In the genomic region with DNA sequence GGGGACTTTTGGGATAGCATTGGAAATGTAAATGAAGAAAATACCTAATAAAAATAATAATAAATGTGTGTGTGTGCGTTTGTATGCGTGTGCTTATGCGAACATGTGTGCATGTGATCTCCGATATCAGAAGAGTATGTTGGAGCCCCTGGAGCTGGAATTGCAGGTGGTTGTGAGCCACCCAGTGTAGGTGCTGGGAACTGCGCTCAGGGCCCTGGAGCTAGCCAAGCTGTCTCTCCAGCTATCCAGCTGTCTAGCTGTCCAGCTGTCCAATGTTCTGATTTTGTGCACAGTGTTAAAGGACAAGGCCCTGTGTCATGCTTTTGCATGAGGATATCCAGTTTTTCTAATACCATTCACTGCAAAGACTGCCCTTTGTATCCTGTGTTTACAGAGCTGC, we compare ENCODE assay signal across 10 mouse cellular contexts. TPM values are rescaled to one million over a fixed set of nuclear protein-coding genes. Genes with fewer than 3 reads are reported as not detected.
DNase-seq lines count a peak whose midpoint lies in the region; ATAC-seq and TF ChIP-seq lines count a peak whose summit lies in the region.
"Had no signal": no experiment of that assay in that cellular context is flagged by ENCODE, and none has a peak within 500 bp of the region (broad histone marks: within the 10 kb centered on the region; RNA-seq: fewer than 3 reads in every experiment).

No protein-coding gene starts in this region.

- peak; percentile 43 for TF ChIP-seq CTCF in midbrain, postnatal 0 days (IDR thresholded peaks at IDR 0.05)
- peak; percentile 64 for TF ChIP-seq CTCF in stomach, postnatal 0 days (IDR thresholded peaks at IDR 0.05; ENCODE audit: low read depth)

- DNase-seq in hindbrain, embryonic 10.5 days (ENCODE audit: low spot score), result peak; percentile 20
- DNase-seq in hindbrain, embryonic 14.5 days (ENCODE audit: low spot score), result no peak
- DNase-seq in midbrain, postnatal 0 days (ENCODE audit: low spot score), result no peak
- peak; percentile 13 for DNase-seq in embryonic facial prominence, embryonic 11.5 days (ENCODE audit: low spot score)
- DNase-seq in stomach, postnatal 0 days (ENCODE audit: low spot score), result peak; percentile 50
- DNase-seq in layer of hippocampus, postnatal 36 days, result no peak

- TF ChIP-seq EP300 in stomach, postnatal 0 days (optimal IDR thresholded peaks at IDR 0.05), result no peak

- H3K9ac ChIP-seq in hindbrain, embryonic 14.5 days, result no peak overlapping the region
- no peak overlapping the region for H3K9ac ChIP-seq in midbrain, postnatal 0 days (replicated peaks; ENCODE audit: low read length, poor library complexity, severe bottlenecking)
- H3K9ac ChIP-seq in midbrain, embryonic 16.5 days (ENCODE audit: low read depth, low read length), result no peak overlapping the region
- no peak overlapping the region for H3K9ac ChIP-seq in embryonic facial prominence, embryonic 11.5 days (replicated peaks; ENCODE audit: low read length)
- no peak overlapping the region for H3K9ac ChIP-seq in stomach, postnatal 0 days (ENCODE audit: low read length)
- H3K9ac ChIP-seq: hindbrain, embryonic 15.5 days had no signal

- no peak overlapping the region for H3K4me2 ChIP-seq in hindbrain, embryonic 14.5 days (replicated peaks)
- H3K4me2 ChIP-seq in midbrain, postnatal 0 days (ENCODE audit: low read depth, low read length, poor library complexity, severe bottlenecking), result no peak overlapping the region
- no peak overlapping the region for H3K4me2 ChIP-seq in midbrain, embryonic 16.5 days (ENCODE audit: low read length)
- H3K4me2 ChIP-seq in embryonic facial prominence, embryonic 11.5 days (ENCODE audit: low read depth, low read length), result no peak overlapping the region
- H3K4me2 ChIP-seq in stomach, postnatal 0 days (replicated peaks; ENCODE audit: low read depth), result no peak overlapping the region
- H3K4me2 ChIP-seq: hindbrain, embryonic 15.5 days had no signal

- no peak for ATAC-seq in hindbrain, embryonic 14.5 days (ENCODE audit: low FRiP score)
- ATAC-seq in midbrain, postnatal 0 days (ENCODE audit: low FRiP score), result no peak
- no peak for ATAC-seq in midbrain, embryonic 16.5 days
- ATAC-seq in embryonic facial prominence, embryonic 11.5 days (replicated peaks; ENCODE audit: insufficient number of reproducible peaks, low FRiP score, low TSS enrichment, low read depth), result no peak
- 0 out of 2 replicates have a peak, but pooled peaks have one; percentile 54 for ATAC-seq in stomach, postnatal 0 days (ENCODE audit: low FRiP score, low TSS enrichment)
- no peak for ATAC-seq in megakaryocyte, adult 5-6 weeks (ENCODE audit: poor library complexity, severe bottlenecking)

- no peaks in the 10 kb centered on the region for H3K36me3 ChIP-seq in hindbrain, embryonic 10.5 days
- H3K36me3 ChIP-seq in hindbrain, embryonic 14.5 days (replicated peaks; ENCODE audit: control insufficient read depth, insufficient read depth), result no peaks in the 10 kb centered on the region
- no peaks in the 10 kb centered on the region for H3K36me3 ChIP-seq in midbrain, postnatal 0 days (ENCODE audit: insufficient read depth, low read length)
- no peaks in the 10 kb centered on the region for H3K36me3 ChIP-seq in midbrain, embryonic 16.5 days (ENCODE audit: control insufficient read depth, insufficient read depth, low read length)
- H3K36me3 ChIP-seq in embryonic facial prominence, embryonic 11.5 days (replicated peaks; ENCODE audit: control insufficient read depth, insufficient read depth, low read depth, low read length), result no peaks in the 10 kb centered on the region
- no peaks in the 10 kb centered on the region for H3K36me3 ChIP-seq in stomach, postnatal 0 days (ENCODE audit: control insufficient read depth, insufficient read depth, low read length)
- H3K36me3 ChIP-seq: hindbrain, embryonic 15.5 days had no signal

- no peaks in the 10 kb centered on the region for H3K27me3 ChIP-seq in hindbrain, embryonic 10.5 days (ENCODE audit: insufficient read depth, poor library complexity, severe bottlenecking)
- H3K27me3 ChIP-seq in hindbrain, embryonic 14.5 days (ENCODE audit: control insufficient read depth, insufficient read depth, low read length), result no peaks in the 10 kb centered on the region
- no peaks in the 10 kb centered on the region for H3K27me3 ChIP-seq in midbrain, postnatal 0 days (ENCODE audit: insufficient read depth, low read length)
- H3K27me3 ChIP-seq in midbrain, embryonic 16.5 days (ENCODE audit: control insufficient read depth, insufficient read depth, low read depth, low read length), result no peaks in the 10 kb centered on the region
- H3K27me3 ChIP-seq in embryonic facial prominence, embryonic 11.5 days (ENCODE audit: control insufficient read depth, insufficient read depth, low read length), result no peaks in the 10 kb centered on the region
- no peaks in the 10 kb centered on the region for H3K27me3 ChIP-seq in stomach, postnatal 0 days (ENCODE audit: control insufficient read depth, insufficient read depth, low read length)
- H3K27me3 ChIP-seq: hindbrain, embryonic 15.5 days had no signal

- H3K4me3 ChIP-seq in hindbrain, embryonic 10.5 days, result no peak overlapping the region
- no peak overlapping the region for H3K4me3 ChIP-seq in hindbrain, embryonic 14.5 days (replicated peaks; ENCODE audit: low read length)
- no peak overlapping the region for H3K4me3 ChIP-seq in midbrain, postnatal 0 days (ENCODE audit: low read depth, low read length)
- no peak overlapping the region for H3K4me3 ChIP-seq in midbrain, embryonic 16.5 days (ENCODE audit: low read depth, low read length)
- no peak overlapping the region for H3K4me3 ChIP-seq in embryonic facial prominence, embryonic 11.5 days (ENCODE audit: low read depth, low read length)
- no peak overlapping the region for H3K4me3 ChIP-seq in stomach, postnatal 0 days (ENCODE audit: low read depth, low read length)
- H3K4me3 ChIP-seq: hindbrain, embryonic 15.5 days had no signal

- no peaks in the 10 kb centered on the region for H3K4me1 ChIP-seq in hindbrain, embryonic 10.5 days (replicated peaks)
- no peaks in the 10 kb centered on the region for H3K4me1 ChIP-seq in hindbrain, embryonic 14.5 days (replicated peaks; ENCODE audit: control insufficient read depth, insufficient read depth, low read length)
- H3K4me1 ChIP-seq in midbrain, postnatal 0 days (ENCODE audit: insufficient read depth, low read length), result no peaks in the 10 kb centered on the region
- no peaks in the 10 kb centered on the region for H3K4me1 ChIP-seq in midbrain, embryonic 16.5 days (ENCODE audit: control insufficient read depth, insufficient read depth, low read length)
- H3K4me1 ChIP-seq in embryonic facial prominence, embryonic 11.5 days (ENCODE audit: control insufficient read depth, insufficient read depth, low read length), result no peaks in the 10 kb centered on the region
- H3K4me1 ChIP-seq in stomach, postnatal 0 days (replicated peaks; ENCODE audit: control insufficient read depth, insufficient read depth), result no peaks in the 10 kb centered on the region
- H3K4me1 ChIP-seq: hindbrain, embryonic 15.5 days had no signal

- 88% methylated on average over 5 of the region's 5 CpGs for WGBS in hindbrain, embryonic 10.5 days
- 88% methylated on average over 5 of the region's 5 CpGs for WGBS in hindbrain, embryonic 14.5 days
- WGBS in midbrain, postnatal 0 days, result 81% methylated on average over 5 of the region's 5 CpGs
- 86% methylated on average over 5 of the region's 5 CpGs for WGBS in midbrain, embryonic 16.5 days
- 78% methylated on average over 5 of the region's 5 CpGs for WGBS in embryonic facial prominence, embryonic 11.5 days
- 71% methylated on average over 5 of the region's 5 CpGs for WGBS in stomach, postnatal 0 days

- no peaks in the 10 kb centered on the region for H3K9me3 ChIP-seq in hindbrain, embryonic 10.5 days
- no peaks in the 10 kb centered on the region for H3K9me3 ChIP-seq in hindbrain, embryonic 14.5 days (ENCODE audit: control insufficient read depth, low read length)
- H3K9me3 ChIP-seq in midbrain, postnatal 0 days (ENCODE audit: low read length), result no peaks in the 10 kb centered on the region
- no peaks in the 10 kb centered on the region for H3K9me3 ChIP-seq in midbrain, embryonic 16.5 days (replicated peaks; ENCODE audit: control insufficient read depth, low read length, poor library complexity, severe bottlenecking)
- no peaks in the 10 kb centered on the region for H3K9me3 ChIP-seq in embryonic facial prominence, embryonic 11.5 days (replicated peaks; ENCODE audit: control insufficient read depth, low read length)
- no peaks in the 10 kb centered on the region for H3K9me3 ChIP-seq in stomach, postnatal 0 days (ENCODE audit: control insufficient read depth, low read length)
- H3K9me3 ChIP-seq: hindbrain, embryonic 15.5 days had no signal

- no peak overlapping the region for H3K27ac ChIP-seq in hindbrain, embryonic 10.5 days
- no peak overlapping the region for H3K27ac ChIP-seq in hindbrain, embryonic 14.5 days
- no peak overlapping the region for H3K27ac ChIP-seq in midbrain, postnatal 0 days (ENCODE audit: low read depth, low read length)
- H3K27ac ChIP-seq in midbrain, embryonic 16.5 days (ENCODE audit: low read length), result no peak overlapping the region
- H3K27ac ChIP-seq in embryonic facial prominence, embryonic 11.5 days (replicated peaks; ENCODE audit: low read depth, low read length), result no peak overlapping the region
- no peak overlapping the region for H3K27ac ChIP-seq in stomach, postnatal 0 days (replicated peaks)
- H3K27ac ChIP-seq: hindbrain, embryonic 15.5 days had no signal

RNA-seq across cellular contexts. Expression of gene Gpr39, which starts 7.8 kb away (rescaled TPM):
- 0.20 TPM in 1 of 2 replicates, not detected in the other for polyA plus RNA-seq in hindbrain, embryonic 10.5 days (2016; fragmentation: Nextera tagmentation; extraction: Ambion mirVana)
- not detected in 2 replicates for polyA plus RNA-seq in hindbrain, embryonic 14.5 days (2014; fragmentation: Nextera tagmentation; extraction: Ambion mirVana)
- 1.6 TPM in 1 of 2 replicates, not detected in the other for total RNA-seq in midbrain, postnatal 0 days (2014; rRNA removed)
- 0.06 TPM in 1 of 2 replicates, not detected in the other for polyA plus RNA-seq in midbrain, postnatal 0 days (2015; fragmentation: Nextera tagmentation; extraction: Ambion mirVana)
- 0.09 and 0.41 TPM in 2 replicates for polyA plus RNA-seq in midbrain, embryonic 16.5 days (2015; fragmentation: Nextera tagmentation; extraction: Ambion mirVana)
- not detected in 2 replicates for polyA plus RNA-seq in embryonic facial prominence, embryonic 11.5 days (2014; fragmentation: Nextera tagmentation; extraction: Ambion mirVana)
- polyA plus RNA-seq in stomach, postnatal 0 days (2015; fragmentation: Nextera tagmentation; extraction: Ambion mirVana), result 10.2 and 10.4 TPM in 2 replicates
- total RNA-seq in megakaryocyte, adult 5-6 weeks (2015), result not detected in 2 replicates
- not detected in 2 replicates for total RNA-seq in megakaryocyte, adult 5-6 weeks (2017)
- total RNA-seq in layer of hippocampus, postnatal 36 days (2021), result under 1 TPM; 0.17 to 0.25 TPM
- total RNA-seq: MEL had no signal

Comparison
In these comparisons a context has a peak if more than half of its experiments do, and no peak if none do; other contexts are left out.
1. DNase-seq: peak in hindbrain, embryonic 10.5 days (single experiment), embryonic facial prominence, embryonic 11.5 days (single experiment) and stomach, postnatal 0 days (single experiment); none in hindbrain, embryonic 14.5 days (single experiment), midbrain, postnatal 0 days (single experiment) and layer of hippocampus, postnatal 36 days (0 of 2).